Mouse (Mus musculus): ENCODE data around the gene Rps13. TPM values are rescaled to one million over a fixed set of nuclear protein-coding genes. Genes with fewer than 3 reads are reported as not detected.

Gene Rps13
- polyA plus RNA-seq, 1 experiment from 2014 or later = 840 TPM

DNA sequence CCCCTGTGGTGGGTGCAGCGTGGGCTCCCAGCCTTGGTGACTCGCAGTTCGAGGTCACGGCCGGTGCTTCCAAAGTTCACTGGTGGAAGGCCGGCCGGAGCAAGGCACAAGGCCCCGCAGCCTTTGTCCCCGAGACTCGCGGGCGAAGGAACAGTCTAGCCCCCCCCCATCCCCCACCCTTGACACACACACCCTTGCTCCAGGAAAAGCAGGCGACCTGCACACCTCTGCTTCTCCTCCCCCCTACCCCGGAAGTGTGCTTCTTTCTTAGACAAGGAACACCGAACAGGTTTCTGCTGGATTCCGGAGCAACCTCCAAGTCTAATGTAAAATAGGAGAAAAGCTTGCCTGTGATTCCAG, 25.4 kb downstream of the Rps13 start:
- Histone ChIP-seq H3K4me3 (replicated peaks) (peak overlapping the region; percentile 77), H3K9ac (peak overlapping the region; percentile 23; the same call in 1 of the 2 replicates), H3K9me3 (replicated peaks) (no peaks in the 10 kb centered on the region), H3K36me3 (no peaks in the 10 kb centered on the region), H3K4me2 (peak overlapping the region; percentile 99), H3K27me3 (peaks cover 34% of the 10 kb centered on the region), H3K4me1 (peaks cover 34% of the 10 kb centered on the region), H3K27ac (peak overlapping the region; percentile 91)
- WGBS = 5% methylated on average over 16 of the region's 16 CpGs
- peak; percentile 61 for ATAC-seq (replicated peaks; ENCODE audit: low FRiP score)

DNA sequence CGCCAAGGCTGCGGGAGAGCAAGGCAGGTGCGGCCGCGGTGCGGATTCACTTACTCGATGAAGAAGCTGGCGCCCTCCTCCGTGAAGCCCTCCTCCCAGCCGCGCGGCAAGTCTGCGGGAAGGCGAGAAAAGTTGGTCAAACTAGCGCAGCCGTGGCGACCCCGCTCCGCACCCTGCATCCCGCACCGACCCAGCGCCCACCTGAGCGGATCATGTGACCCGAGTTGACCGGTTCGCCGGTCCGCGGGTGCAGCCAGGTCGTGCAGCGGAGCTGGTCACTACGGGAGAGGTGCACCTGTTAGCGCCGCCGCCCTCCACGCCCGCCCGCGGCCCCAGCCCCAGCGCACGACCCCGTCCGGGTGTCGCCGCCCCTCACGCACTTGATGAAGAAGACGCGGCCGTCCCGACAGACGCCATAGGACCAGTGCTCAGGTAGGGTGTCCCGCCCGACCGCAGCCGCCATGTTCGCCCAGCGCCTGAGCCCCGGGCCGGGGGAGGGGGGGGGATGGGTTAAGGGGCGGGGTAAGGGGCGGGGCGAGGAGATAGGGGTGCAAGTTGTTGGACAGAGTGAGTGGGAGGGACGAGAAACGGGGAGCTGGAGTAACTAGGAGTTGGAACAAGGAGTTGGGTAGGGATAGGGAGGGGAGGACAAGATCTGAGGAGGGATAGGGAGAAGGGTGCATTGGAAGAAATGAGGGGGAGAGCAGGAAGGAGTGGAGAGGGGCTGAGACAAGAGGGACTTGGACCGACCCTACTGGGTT, 25.9 kb downstream of the Rps13 start, which contains the start of gene Plekha7:
TSS of gene Plekha7 (minus strand) at position 506 of the 761 bp plus-strand sequence.
- ATAC-seq (replicated peaks; ENCODE audit: low FRiP score) = peak; percentile 84
- Histone ChIP-seq H3K9me3 (replicated peaks) (no peaks in the 10 kb centered on the region), H3K4me2 (peak within 1 kb of the TSS; percentile 99), H3K27me3 (peaks cover 34% of the 10 kb centered on the region), H3K4me1 (peaks cover 34% of the 10 kb centered on the region), H3K4me3 (replicated peaks) (peak within 1 kb of the TSS; percentile 77), H3K36me3 (no peaks in the 10 kb centered on the region), H3K9ac (peak within 1 kb of the TSS; percentile 55), H3K27ac (peak within 1 kb of the TSS; percentile 91)
- WGBS = under 1% methylated on average over 65 of the region's 65 CpGs

DNA sequence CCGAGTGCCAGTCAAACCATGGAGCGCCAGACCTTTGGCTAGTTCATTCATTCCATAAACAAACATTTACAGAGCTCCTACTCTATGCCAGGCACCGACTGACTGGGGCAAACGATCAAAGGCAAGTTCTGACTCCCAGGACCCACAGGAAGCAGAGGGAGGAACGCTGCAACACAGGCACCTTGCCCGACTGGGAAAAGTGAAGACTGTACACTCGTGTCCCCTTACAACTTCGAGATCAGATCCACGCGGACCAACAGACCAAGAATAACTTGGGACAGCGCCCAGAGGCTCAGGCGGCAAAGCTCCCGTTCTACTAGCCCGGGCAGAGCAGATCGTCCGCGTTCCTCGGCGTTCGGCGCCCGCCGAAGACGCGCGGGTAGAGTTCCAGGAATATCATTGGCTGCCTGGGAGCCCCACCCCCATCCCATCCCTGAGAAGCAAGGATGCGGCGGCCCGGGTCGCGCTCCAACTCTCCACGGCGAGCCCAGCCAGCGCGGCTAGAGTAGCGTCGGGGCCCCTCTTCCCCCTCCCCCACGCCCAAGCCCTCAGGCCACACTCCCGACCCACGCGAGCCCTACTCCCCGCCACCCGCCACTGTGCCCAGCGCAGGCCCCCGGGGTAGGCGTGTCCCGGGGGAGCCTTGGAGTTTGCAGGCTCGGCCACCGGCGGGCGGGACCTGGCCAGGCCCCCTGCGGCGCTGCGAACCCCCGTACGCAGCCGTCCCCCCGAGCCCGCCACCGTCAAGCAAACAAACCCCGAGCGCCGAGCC, 26.7 kb downstream of the Rps13 start:
- Histone ChIP-seq H3K9me3 (replicated peaks) (no peaks in the 10 kb centered on the region), H3K4me2 (peak overlapping the region; percentile 99), H3K4me1 (peaks cover 34% of the 10 kb centered on the region), H3K36me3 (no peaks in the 10 kb centered on the region), H3K27ac (peak overlapping the region; percentile 91), H3K9ac (peak overlapping the region; percentile 55), H3K27me3 (peaks cover 34% of the 10 kb centered on the region), H3K4me3 (replicated peaks) (peak overlapping the region; percentile 77)
- under 1% methylated on average over 63 of the region's 63 CpGs for WGBS
- ATAC-seq (replicated peaks; ENCODE audit: low FRiP score) = peak; percentile 84

DNA sequence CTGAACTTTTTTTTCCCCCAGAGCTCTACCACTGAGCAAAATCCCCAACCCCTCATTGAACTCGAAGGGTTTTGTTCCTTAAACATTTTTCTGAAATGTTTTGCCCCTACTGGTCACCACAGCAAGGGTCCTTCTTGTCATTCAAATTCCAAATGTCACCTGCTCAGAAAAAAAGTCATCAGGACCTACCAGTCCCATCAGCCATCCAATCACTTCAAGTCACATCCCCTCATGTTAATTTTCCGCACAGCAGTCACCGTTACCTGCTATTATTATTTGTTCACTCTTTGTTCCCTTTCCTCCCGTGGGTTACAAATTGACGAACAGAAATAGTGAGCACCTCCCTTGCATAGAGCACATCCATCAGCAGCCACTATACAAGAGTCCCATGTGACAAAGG, 27.4 kb downstream of the Rps13 start:
- Histone ChIP-seq H3K27ac (no peak overlapping the region), H3K4me2 (peak overlapping the region; percentile 99), H3K9ac (no peak overlapping the region), H3K4me3 (replicated peaks) (peak overlapping the region; percentile 77), H3K9me3 (replicated peaks) (no peaks in the 10 kb centered on the region), H3K36me3 (no peaks in the 10 kb centered on the region), H3K27me3 (peaks cover 34% of the 10 kb centered on the region), H3K4me1 (peaks cover 34% of the 10 kb centered on the region)
- no peak for ATAC-seq (replicated peaks; ENCODE audit: low FRiP score)
- 20% methylated on average over 5 of the region's 5 CpGs for WGBS

DNA sequence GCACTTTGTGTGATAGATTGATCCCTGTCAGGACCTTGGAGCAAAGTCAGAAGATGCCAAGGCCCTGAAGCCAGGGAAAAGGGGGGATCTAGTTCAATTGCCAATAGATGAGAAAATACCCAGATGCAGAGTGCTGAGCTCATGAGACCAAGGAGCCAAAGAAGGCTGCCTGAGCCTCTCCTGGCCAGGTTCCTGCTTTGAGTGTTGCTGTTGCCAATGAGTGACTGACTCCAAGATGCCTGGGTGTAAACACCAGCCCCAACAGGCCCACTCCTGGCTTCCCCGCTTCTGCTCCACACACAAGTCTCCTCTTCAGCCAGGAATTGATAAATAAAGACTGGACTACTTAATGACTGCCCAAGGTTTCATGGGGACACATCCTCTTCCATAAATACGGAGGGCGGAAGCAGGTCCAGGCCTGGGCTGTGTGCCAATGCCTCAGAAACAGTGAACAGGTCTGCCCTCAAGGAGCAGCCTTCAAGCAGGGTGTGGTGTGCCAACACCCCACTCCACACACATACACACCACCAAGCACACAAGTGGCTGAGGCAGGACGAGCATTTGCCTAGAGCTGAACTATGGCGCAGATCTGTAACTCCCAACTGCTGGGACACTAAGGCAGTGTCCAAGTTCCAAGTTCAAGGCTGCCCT, 32.2 kb downstream of the Rps13 start:
- no peak overlapping the region for H3K4me2 ChIP-seq
- H3K4me3 ChIP-seq (replicated peaks) = no peak overlapping the region
- peaks cover 16% of the 10 kb centered on the region for H3K27me3 ChIP-seq
- 91% methylated on average over 5 of the region's 5 CpGs for WGBS
- H3K9me3 ChIP-seq (replicated peaks) = no peaks in the 10 kb centered on the region
- ATAC-seq (replicated peaks; ENCODE audit: low FRiP score) = no peak
- no peaks in the 10 kb centered on the region for H3K36me3 ChIP-seq
- H3K27ac ChIP-seq = no peak overlapping the region
- H3K4me1 ChIP-seq = peaks cover 6% of the 10 kb centered on the region
- H3K9ac ChIP-seq = no peak overlapping the region

DNA sequence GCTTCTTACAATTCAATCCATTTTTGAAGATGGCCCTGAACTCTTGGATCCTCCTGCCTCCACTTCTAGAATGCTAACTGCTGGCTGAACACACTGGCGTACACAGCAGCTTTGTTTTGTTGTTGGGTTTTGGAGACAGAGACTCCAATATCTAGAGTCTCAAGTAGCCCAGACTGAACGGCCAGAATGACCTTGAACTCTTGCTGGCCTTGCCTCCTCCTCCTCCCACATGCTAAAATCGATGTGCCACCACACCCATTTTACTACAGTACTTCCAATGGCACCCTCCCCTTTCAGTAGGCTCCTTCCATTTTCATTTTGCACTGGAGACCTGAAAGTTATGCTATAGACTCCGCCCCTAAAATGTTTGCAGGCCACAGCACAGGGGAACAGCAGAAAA, 32.9 kb downstream of the Rps13 start:
- 64% methylated on average over 4 of the region's 4 CpGs for WGBS
- Histone ChIP-seq H3K4me3 (replicated peaks) (no peak overlapping the region), H3K4me1 (peaks cover under 1% of the 10 kb centered on the region; the same call in 1 of the 2 replicates), H3K4me2 (no peak overlapping the region), H3K36me3 (no peaks in the 10 kb centered on the region), H3K27ac (no peak overlapping the region), H3K9me3 (replicated peaks) (no peaks in the 10 kb centered on the region), H3K9ac (no peak overlapping the region), H3K27me3 (peaks cover 10% of the 10 kb centered on the region; the same call in 1 of the 2 replicates)
- no peak for ATAC-seq (replicated peaks; ENCODE audit: low FRiP score)

DNA sequence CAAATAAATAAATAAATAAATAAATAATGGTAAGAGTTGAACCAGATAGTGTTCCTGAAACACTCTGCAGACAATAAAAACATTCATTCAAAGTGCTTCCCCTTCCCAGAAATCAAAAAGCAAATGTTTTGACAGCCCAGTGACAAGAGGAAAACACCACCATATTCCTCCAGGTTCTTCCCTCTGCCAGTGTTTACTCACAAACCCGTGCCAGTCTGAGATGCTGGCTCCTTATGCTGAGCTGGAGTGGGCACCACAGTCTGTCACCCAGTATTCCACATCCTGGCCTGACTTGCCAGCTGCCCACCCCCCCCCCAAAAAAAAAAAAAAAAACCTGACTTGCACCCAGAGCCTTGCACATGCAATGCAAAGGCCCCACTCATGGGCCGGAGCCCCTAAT, 35.1 kb downstream of the Rps13 start:
- ATAC-seq (replicated peaks; ENCODE audit: low FRiP score) = no peak
- no peaks in the 10 kb centered on the region for H3K36me3 ChIP-seq
- H3K4me2 ChIP-seq = no peak overlapping the region
- H3K4me3 ChIP-seq (replicated peaks) = no peak overlapping the region
- peaks cover 10% of the 10 kb centered on the region for H3K4me1 ChIP-seq
- no peak overlapping the region for H3K27ac ChIP-seq
- no peaks in the 10 kb centered on the region for H3K9me3 ChIP-seq (replicated peaks)
- 90% methylated on average over 2 of the region's 2 CpGs for WGBS
- H3K9ac ChIP-seq = no peak overlapping the region
- H3K27me3 ChIP-seq = no peaks in the 10 kb centered on the region

DNA sequence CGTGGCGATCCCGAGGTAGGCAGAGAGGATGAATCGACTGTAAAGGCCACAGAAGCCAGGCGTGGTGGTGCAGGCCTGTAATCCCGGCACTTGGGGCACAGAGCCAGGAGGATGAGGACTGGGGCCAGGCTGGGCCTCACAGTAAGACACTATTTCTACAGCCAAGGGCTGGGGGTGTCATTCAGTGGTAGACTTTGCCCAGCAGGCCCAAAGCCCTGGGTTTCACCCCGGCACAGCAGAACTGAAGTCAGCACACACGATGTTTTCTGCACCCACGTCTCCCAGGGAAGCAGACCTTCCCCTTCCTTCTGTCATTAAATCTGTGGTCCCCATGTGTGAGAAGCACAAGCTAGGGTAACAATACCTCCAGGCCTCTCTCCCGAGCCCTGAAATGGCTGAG, 35.6 kb downstream of the Rps13 start:
- Histone ChIP-seq H3K4me2 (no peak overlapping the region), H3K4me3 (replicated peaks) (no peak overlapping the region), H3K27me3 (no peaks in the 10 kb centered on the region), H3K27ac (no peak overlapping the region), H3K4me1 (peaks cover 10% of the 10 kb centered on the region), H3K36me3 (no peaks in the 10 kb centered on the region), H3K9me3 (replicated peaks) (no peaks in the 10 kb centered on the region), H3K9ac (no peak overlapping the region)
- WGBS = 78% methylated on average over 10 of the region's 10 CpGs
- no peak for ATAC-seq (replicated peaks; ENCODE audit: low FRiP score)

DNA sequence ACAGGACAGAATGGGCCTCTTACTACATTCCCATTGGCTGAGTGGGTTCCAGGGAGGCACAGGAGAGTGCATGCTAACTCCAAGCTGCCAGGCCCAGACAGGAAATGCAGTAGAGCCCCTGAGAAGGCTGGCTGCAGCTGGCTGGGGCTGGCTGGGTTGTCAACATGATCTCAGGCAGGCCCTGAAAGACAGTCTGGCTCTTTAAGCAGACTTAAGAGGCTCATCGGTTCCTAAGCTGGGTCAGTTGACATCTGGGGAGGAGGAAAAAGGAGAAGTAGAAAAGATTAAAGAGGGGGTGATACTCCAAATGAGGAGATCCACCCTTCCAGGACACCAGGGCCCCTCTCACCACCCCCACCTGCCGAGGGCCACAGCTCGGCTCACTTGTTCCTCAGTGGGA, 39.0 kb downstream of the Rps13 start:
- no peak for ATAC-seq (replicated peaks; ENCODE audit: low FRiP score)
- 51% methylated on average over 3 of the region's 3 CpGs for WGBS
- no peaks in the 10 kb centered on the region for H3K9me3 ChIP-seq (replicated peaks)

DNA sequence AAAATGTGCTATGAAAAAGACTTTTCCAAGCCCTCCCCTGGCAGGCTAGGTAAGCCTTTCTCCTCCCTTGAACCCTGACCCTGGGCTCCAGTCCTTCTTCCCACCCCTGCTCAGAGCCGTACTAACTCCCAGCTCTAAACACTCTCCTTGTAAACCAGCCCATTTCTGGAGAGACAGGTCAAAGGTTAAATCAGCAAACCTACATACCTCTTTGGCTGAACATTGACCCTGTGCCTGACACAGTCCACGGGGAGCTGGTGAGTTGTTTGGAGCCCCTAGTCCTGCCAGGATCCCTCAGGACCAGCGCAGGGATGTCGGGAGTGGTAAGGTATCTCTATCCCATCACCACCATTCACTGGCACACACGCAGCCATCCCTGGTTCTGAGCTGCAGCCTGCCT, 41.6 kb downstream of the Rps13 start:
- Histone ChIP-seq H3K27me3 (no peaks in the 10 kb centered on the region), H3K36me3 (no peaks in the 10 kb centered on the region), H3K4me2 (no peak overlapping the region), H3K4me1 (peaks cover 50% of the 10 kb centered on the region), H3K9me3 (replicated peaks) (no peaks in the 10 kb centered on the region), H3K9ac (no peak overlapping the region), H3K4me3 (replicated peaks) (no peak overlapping the region), H3K27ac (peak overlapping the region; percentile 45; the same call in 1 of the 2 replicates)
- WGBS = 37% methylated on average over 5 of the region's 5 CpGs
- peak; percentile 38 for ATAC-seq (replicated peaks; ENCODE audit: low FRiP score)

More for the DNA sequence above, 39.0 kb downstream of the Rps13 start:
- Histone ChIP-seq H3K4me2 (no peak overlapping the region), H3K27ac (peak overlapping the region; percentile 41; the same call in 1 of the 2 replicates), H3K4me3 (replicated peaks) (no peak overlapping the region), H3K27me3 (no peaks in the 10 kb centered on the region), H3K36me3 (no peaks in the 10 kb centered on the region), H3K4me1 (peaks cover 26% of the 10 kb centered on the region), H3K9ac (no peak overlapping the region)

DNA sequence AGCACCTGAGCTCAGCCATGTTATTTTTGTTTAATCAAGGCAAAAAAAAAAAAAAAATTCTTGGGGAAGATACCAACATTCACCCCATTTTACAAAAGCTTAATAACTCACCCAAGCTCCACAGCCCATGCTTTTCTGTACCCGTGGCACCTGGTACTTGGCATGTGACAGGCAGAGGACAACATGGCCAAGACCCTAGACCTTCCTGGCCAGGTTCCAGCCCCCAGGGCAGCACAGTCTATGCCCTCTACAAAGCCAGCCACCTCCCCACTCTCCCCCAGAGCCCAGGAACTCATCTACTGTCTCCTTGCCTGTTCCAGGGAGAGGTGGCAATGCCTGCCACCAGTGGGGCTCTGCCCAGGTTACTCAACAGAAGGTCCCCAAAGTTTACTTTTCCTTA, 43.4 kb downstream of the Rps13 start:
- H3K4me1 ChIP-seq = peaks cover 67% of the 10 kb centered on the region
- no peak overlapping the region for H3K27ac ChIP-seq
- H3K9ac ChIP-seq = no peak overlapping the region
- H3K27me3 ChIP-seq = no peaks in the 10 kb centered on the region
- ATAC-seq (replicated peaks; ENCODE audit: low FRiP score) = no peak
- no peaks in the 10 kb centered on the region for H3K36me3 ChIP-seq
- H3K4me2 ChIP-seq = no peak overlapping the region
- no peak overlapping the region for H3K4me3 ChIP-seq (replicated peaks)
- no peaks in the 10 kb centered on the region for H3K9me3 ChIP-seq (replicated peaks)
- WGBS = 74% methylated on average over 1 of the region's 1 CpGs

DNA sequence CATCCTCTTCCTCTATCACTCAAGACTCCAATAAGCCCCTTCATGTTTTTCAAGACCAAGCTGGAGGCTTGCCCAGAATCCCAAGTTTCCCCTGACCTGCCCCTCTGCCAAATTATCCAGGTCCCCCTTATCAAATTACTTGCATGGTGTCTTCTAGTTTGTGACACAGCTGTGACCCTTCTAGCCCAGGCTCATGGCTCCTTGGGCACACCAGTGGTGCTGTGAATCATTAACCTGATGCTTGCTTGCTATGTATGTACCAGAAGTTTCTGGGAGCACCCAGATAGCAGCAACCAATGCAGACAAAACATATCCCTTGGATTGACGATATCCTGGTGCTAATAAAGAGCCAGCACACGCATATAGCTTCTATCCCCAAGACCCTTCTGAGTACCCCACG, 45.0 kb downstream of the Rps13 start:
- 77% methylated on average over 3 of the region's 3 CpGs for WGBS
- Histone ChIP-seq H3K4me2 (no peak overlapping the region), H3K9me3 (replicated peaks) (no peaks in the 10 kb centered on the region), H3K36me3 (no peaks in the 10 kb centered on the region), H3K4me1 (peaks cover 57% of the 10 kb centered on the region), H3K4me3 (replicated peaks) (no peak overlapping the region), H3K9ac (no peak overlapping the region), H3K27ac (peak overlapping the region; percentile 54), H3K27me3 (no peaks in the 10 kb centered on the region)
- no peak for ATAC-seq (replicated peaks; ENCODE audit: low FRiP score)
